Mouse (Mus musculus): ENCODE data around the gene Gbgt1.

- TF ChIP-seq POLR2A (IDR thresholded peaks at IDR 0.05; ENCODE audit: insufficient read depth, low read depth, low read length) (no peak), CTCF (IDR thresholded peaks at IDR 0.05; ENCODE audit: insufficient read depth, low read depth, low read length) (no peak)
Observed at GRCm38 (mm10) chr2:28451663-28452062, 45.0 kb upstream of the Gbgt1 start.

Data from olfactory bulb, adult 2 months (tissue).